Mouse (Mus musculus) testis, adult 2 months (tissue): ENCODE data around the gene Gipr.
A peak's percentile ranks its signal among the peaks of the same experiment; 100 is the strongest.

Experiments used
- CTCF ChIP-seq: fragments of 200-500 bp; IDR thresholded peaks from 2 replicates; pipeline ENCODE4 v1.5.1; 2012; ENCODE audit warnings: low read depth, mild to moderate bottlenecking, inconsistent platforms, low read length, moderate library complexity; ENCODE audit not compliant: control insufficient read depth, insufficient read depth, insufficient replicate concordance
- POLR2A ChIP-seq: fragments of 200-500 bp; IDR thresholded peaks from 2 replicates; pipeline ENCODE4 v1.6.1; 2012; ENCODE audit warnings: low read depth, mild to moderate bottlenecking, inconsistent platforms, low read length, moderate library complexity; ENCODE audit not compliant: control insufficient read depth

DNA sequence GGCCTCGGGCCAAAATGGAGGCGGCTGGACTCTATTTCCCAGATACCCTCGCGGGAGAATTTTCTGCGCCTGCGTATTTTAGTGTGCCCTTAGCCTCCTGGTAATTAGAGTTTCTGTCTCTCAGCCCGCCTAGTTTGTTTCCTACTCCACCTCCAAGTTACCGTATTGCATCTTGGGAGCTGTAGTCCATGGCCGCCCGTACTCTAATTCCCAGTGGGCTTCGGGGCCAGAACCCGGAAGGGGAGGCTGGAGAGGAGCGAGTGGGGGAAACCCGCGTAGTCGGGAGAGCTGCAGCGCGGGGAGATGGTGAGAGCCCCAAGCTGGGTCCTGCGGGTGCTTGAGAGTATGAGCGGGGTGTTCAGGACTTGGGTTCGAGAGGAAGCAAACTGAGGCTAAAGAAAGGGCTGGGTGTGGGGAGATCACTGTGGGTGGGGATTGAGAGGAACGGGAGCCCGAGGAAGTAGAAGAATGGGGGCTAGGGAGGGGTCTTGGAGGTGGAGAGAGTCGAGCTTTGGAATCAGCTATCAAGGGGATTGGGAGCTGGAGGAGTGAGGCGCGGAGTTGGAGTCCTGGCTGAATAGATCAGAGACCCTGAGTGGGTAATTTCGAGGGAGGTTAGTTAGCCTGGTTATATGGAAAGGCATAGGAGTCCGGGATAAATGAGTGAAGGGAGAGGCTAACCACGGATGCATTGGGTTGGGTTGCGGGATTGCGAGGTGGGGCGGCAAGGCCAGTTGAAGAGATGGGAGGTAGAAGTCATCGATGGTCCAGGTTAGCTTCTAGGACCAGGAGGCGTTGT is 46.1 kb downstream of the Gipr start, which contains the start of gene Fbxo46:
- TF ChIP-seq POLR2A (peak; percentile 77), CTCF (no peak)
